22 mouse cellular contexts compared by ENCODE assay signal in genomic region chr14:7833458-7833857, GRCm38 (mm10). TPM values are rescaled to one million over a fixed set of nuclear protein-coding genes. Genes with fewer than 3 reads are reported as not detected.
"Had no signal": no experiment of that assay in that cellular context is flagged by ENCODE, and none has a peak within 500 bp of the region (broad histone marks: within the 10 kb centered on the region; RNA-seq: fewer than 3 reads in every experiment).

No protein-coding gene starts in this region.

- H3K9me3 ChIP-seq: limb, embryonic 15.5 days; liver, embryonic 13.5 days; neural tube, embryonic 13.5 days had no signal

- H3K27me3 ChIP-seq: limb, embryonic 15.5 days; liver, embryonic 13.5 days; neural tube, embryonic 13.5 days had no signal

- DNase-seq: kidney, adult 11 months; kidney, postnatal 10 days; layer of hippocampus, postnatal 36 days; liver, embryonic 13.5 days; liver, postnatal 0 days; midbrain, embryonic 14.5 days; right cerebral cortex, adult 18-20 months; right cerebral cortex, postnatal 25 days; thymus, adult 2 months; thymus, postnatal 25 days had no signal

- H3K9ac ChIP-seq: limb, embryonic 15.5 days; liver, embryonic 13.5 days; liver, postnatal 0 days; neural tube, embryonic 13.5 days had no signal

- H3K36me3 ChIP-seq: limb, embryonic 15.5 days; neural tube, embryonic 13.5 days had no signal

- H3K4me3 ChIP-seq: limb, embryonic 15.5 days; liver, embryonic 13.5 days; neural tube, embryonic 13.5 days had no signal

- H3K27ac ChIP-seq: liver, embryonic 13.5 days; neural tube, embryonic 13.5 days; stomach, postnatal 0 days had no signal

- H3K4me2 ChIP-seq: limb, embryonic 15.5 days; liver, embryonic 13.5 days; neural tube, embryonic 13.5 days had no signal

- ATAC-seq: liver, postnatal 0 days had no signal

RNA-seq across cellular contexts. Expression of gene Gm26661, which starts 42.1 kb away (rescaled TPM):
- total RNA-seq: layer of hippocampus, adult 8-10 months; layer of hippocampus, postnatal 36 days; left cerebral cortex, adult 8-10 months; left cerebral cortex, postnatal 25 days; megakaryocyte progenitor cell, adult 5-6 weeks; monocyte, adult 5-6 weeks had no signal
- polyA plus RNA-seq: kidney, embryonic 14.5 days; large intestine, adult 2 months; limb, embryonic 15.5 days; liver, embryonic 13.5 days; liver, postnatal 0 days; lung, embryonic 16.5 days; midbrain, embryonic 14.5 days; neural tube, embryonic 13.5 days; stomach, postnatal 0 days; thymus, adult 2 months; urinary bladder, adult 2 months had no signal
